Mouse (Mus musculus): ENCODE results near the gene Efhc1.
"Not testable (repeated sequence)": the region's sequence is repeated elsewhere in the genome, so short reads cannot be mapped to it uniquely, and the experiment has no call there.

Efhc1 gene

DNA sequence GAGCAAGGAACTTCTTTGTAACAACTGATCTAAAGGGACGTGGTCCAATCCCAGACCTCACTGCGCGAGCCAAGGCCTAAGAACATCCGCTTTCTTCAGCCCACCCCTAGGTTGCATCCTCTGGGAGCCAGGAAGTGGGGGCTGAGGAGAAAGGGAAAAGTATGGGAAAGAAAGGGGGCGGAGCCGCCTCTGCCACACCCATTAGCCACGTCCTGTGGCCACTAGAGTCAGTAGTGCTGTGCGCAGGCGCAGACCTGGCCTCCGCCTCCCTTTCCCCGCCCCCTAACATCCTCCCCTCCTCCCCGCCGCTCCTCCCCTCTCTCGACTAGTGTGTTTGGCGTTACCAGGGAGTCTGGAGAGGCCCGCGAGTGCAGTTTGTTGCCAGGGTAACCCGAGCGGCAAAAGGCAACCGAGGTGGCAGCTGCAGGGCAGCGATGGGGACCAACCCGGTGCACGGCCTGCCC lies at the start of gene Efhc1:
Gene Efhc1 (plus strand): TSS at position 327 of the 464 bp plus-strand sequence.
- DNase-seq (ENCODE audit: low spot score), result peak; percentile 98

DNA sequence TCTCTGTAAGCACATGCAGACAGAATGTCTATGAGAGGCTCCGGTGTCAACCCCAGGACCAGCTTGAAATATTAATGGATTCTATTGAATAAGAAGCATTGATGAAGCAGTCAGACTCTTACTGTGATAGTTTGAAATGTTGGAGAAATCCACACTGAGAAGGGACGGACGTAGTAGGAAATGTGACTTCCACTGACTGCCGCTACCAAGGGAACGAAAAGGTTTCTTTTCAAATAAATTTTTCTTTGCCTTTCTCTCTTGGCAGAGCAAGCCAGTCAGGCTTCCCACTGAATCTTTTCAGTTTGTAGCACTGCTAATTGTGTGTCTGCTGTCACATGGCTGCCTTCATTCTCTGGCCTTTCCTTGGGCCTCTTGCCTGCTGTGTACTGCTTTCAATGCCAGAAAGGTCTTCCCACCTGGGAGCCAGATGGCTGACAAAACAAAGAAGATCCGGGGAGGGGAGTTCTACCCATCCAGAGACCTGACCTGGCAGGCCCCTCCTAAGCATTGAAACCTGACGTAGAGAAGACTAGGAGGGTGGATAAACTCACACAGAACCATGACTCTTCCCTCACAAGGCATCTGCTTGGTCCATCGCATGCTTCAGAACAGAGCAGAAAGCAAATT lies 45.8 kb upstream of the Efhc1 start:
- no peak for DNase-seq (ENCODE audit: low spot score)

DNA sequence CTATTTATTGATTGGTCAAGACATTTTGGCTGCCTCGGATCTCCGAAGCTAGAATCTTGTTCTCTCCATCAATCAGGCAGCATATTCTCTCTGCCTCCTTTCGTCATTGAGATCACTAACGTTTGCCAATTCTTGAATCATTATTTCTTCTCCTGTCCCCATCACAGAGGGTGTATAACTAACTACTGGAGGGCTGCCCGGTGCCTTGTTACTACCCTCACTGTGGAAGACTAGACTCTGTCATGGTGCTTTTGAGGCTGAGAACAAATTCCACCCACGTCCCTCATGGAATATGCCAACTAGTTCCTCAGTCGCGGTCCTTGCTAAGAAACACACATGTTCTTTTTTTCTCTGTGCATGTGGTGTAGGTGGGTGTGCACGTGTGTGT lies 45.3 kb upstream of the Efhc1 start:
- no peak for DNase-seq (ENCODE audit: low spot score)

DNA sequence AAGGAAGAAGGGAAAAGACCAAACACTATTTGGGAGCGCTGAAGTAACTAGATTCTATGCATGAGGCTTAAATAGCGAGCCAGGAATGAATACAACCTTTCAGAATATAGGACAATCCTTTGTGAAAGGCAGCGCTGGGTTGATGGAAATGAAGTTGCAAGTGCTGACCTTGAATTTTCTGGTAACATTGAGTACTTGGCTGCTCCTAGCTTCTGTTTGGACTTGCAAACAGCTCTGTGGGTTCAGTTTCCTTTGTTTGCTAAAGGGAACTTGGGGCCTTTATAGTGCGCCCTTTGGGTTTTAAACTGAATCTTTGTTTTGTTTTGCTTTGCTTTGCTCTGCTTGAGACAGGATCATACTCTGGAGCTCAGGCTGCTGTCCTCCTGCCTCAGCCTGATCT lies 42.9 kb upstream of the Efhc1 start:
- DNase-seq (ENCODE audit: low spot score), result no peak

DNA sequence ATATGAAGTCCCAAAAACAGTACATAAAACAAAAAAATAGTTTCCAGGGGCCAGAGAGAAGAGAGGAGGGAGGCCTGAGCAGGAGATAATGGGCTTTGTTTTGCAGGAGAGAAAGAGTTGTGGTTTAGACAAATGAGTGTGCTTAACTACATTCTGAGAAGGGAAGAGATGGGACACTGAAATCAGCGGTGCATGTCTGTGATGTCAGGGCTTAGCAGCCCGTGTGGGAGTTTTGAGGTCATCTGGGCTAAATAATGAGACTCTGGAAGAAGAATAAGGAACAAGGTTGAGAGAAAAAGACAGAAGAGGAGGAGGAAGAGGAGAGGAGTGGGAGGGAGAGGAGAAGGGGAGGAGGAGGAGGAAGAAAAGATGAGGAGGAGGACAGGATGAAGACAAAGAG lies 39.3 kb upstream of the Efhc1 start:
- DNase-seq (ENCODE audit: low spot score), result no peak

DNA sequence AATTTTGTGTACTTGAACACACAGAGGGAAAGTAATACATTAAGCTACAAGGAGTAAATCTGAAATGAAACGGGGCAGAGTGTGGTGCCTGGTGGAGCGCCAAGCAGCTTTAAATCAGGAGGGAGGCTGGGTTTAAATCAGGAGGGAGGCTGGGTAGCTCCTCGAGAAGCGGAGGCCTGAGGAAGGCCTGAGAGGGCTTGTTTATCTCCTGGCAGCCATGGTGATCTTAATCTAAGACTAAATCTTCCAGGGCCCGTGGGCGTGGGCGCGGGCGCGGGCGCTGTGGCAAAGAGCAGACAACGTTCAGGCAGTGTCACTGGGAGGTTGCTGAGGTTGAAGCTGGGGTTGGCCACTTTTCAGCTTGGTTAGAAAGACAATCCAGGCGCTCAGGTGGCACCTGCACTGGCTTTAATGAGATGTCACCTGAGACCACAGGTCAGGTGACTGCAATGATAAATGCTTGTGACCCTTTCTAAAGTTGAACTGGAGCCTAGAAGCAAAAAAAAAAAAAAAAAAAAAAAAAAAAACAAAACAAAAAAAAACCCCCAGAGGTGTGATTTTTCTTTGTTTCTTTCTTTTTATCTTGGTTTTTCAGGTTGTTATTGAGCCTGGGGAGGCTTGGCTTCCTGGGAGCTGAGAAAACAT lies 38.8 kb upstream of the Efhc1 start:
- DNase-seq (ENCODE audit: low spot score), result no peak

DNA sequence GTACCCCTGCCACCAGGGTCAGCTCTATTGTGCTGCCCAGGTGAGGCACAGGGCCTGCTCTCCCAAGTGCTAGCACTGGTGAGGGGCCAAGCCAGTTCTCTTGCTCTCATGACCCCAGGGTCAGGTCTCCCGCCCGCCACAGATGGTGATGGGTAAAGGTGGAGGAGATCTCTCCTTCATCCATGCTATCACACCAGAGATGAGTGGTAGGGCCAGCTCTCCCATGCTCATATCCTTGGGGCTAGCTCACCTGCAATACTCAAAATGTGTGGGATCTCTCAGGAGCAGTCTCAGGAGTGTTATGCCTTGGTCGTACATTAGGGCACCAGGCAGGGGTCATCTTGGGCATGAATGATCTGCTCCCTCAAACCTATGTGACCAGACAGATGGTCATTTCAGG lies 36.7 kb upstream of the Efhc1 start:
- DNase-seq (ENCODE audit: low spot score), result no peak

DNA sequence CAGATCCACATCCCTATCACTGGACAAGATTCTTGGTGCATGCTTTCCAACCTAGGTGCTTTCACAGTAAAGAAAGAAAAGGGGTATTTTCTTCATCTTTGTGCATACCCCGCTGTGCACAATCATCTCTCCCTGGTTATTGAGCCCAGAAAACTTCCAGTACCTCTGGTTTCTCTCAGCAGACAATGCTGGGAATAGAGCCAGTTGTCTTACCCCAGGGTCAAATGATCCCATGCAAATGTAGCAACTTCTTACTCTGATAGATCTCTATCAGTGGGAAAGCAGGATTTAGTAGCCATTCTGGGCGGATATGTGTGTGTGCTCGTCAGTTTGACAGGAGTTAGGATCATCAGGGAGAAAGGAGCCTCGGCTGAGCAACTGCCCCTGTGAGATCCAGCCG lies 35.8 kb upstream of the Efhc1 start:
- no peak for DNase-seq (ENCODE audit: low spot score)

DNA sequence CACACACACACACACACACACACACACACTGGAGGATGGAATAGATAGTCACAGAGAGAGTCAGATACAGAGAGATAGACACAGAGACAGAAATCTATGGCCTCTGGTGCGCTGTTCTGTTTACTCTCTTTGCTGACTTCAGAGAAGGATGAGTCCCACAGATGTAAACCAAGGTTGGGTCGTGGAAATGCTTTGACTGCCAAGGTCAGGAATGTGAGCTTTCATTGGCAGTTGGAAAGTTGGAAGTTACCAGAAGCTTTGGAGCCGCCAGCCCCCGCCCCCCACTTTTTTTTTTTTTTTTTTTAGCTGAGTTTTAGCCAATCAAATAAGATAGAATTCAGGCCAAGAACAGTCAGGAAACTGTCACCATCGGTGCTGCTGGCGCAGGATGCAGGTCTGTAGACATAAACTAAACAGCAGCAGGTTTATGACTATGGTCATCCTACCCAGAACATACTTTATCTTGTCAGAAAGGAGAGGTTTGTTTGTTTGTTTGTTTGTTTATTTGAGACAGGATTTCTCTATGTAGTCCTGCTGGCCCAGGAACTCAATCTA lies 33.9 kb upstream of the Efhc1 start:
- DNase-seq (ENCODE audit: low spot score), result no peak

DNA sequence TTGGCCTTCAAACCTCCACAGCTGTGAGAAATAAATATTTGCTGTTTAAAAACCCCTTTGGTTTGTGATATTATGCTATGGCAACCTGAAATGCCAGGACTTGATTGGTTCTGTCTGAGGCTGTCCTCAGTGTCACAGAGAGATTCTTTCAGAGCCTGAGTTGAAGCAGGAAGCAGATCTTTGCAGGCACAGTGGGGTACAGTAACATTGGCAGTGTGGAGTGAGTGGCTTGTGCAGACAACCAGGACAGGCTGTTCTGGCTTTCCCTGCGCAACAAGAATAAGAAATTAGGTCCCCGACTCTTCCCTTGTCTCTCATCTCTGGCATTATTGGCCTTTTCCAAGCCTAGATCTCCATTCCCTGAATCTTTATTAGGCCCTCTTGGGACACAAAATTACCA lies 31.7 kb upstream of the Efhc1 start:
- DNase-seq (ENCODE audit: low spot score), result no peak

DNA sequence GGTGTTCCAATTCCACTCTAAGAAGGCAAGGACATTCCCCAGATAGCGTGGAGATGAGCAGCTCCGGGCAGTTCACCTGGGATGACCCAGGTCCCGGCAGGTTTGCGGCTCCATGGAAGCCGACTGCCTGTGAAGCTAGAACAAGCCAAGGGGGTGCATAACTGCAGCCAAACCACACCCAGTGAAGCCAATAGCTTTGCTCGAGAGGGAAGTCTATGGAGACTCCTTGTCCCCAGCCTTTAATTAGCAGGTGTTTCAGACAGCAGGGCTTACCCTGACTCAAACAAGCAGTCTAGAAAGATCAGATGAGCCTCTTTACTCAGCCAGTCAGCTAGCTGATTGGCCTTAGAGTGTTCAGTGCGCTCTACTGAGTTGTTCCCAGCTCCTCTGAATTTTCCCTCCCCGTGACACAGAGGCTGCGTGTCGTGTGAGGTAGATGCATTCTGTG lies 30.3 kb upstream of the Efhc1 start:
- no peak for DNase-seq (ENCODE audit: low spot score)

DNA sequence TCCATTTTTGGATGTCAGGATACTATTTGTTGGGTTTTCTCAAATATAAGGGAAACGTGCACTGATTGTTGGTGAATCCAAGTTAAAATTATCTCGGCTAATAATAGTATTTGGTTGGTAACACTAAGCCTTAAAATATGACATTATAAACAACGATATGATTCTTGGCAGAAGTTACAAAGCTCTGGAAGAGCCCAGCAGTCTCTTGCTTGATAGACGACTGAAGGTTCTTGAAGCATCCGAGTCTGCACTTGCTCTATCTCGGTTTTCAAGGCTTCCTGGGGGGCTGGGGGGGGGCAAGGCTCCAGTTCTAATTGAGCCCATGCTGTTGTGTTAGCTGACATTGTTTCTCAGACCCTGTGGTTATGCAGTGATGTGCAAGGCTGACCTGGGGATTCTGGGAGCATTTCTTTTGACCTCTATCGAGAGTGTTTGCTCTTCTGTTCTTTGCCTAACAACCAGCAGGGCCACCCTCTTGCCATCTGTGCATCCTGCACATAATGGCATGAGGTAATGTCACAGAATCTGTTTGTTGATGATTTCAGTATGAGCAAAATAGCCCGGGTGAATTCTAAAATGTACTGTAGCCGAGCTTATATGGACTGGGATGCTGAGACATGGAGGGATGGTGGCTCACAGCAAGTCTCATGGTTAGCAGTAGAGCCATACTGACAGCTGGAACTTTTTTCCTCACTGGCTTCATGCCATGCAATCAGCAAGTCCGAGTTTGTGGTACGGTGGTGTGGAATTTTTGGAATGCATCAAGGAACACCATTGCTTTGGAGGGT lies 28.6 kb upstream of the Efhc1 start:
- no peak for DNase-seq (ENCODE audit: low spot score)

DNA sequence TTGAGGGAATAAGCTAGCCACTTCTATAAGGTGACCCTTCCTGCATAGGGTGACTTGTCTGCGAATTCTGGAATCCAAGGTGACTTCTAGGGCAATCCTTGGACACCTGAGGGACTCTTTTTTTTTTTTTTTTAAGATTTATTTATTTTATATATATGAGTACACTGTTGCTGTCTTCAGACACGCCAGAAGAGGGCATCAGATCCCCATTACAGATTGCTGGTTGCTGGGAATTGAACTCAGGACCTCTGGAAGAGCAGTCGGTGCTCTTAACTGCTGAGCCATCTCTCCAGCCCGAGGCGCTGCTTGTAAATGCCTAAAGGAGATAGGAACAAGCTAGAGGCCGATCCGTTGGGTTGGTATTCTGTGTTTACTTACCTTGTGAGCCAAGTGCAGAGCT lies 26.1 kb upstream of the Efhc1 start:
- not testable (repeated sequence) for DNase-seq (ENCODE audit: low spot score)

DNA sequence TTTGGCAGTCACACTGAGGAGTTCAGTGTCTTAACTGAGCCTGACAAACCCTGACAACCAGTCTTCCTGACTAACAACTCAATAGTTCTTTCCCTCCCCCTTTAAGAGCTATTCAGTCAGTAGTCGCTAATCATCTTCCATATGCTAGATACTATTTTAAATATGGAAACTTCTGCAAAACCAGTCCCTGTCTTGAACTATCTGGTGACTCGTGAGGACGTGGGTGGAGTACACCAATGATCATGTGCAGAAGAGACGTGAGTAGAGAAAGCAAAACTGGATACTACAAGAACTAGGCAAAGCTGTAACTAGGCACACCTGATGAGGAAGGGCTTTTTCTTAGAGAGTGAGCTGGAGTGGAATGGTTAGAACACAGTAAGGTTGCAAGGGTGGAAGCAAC lies 25.5 kb upstream of the Efhc1 start:
- no peak for DNase-seq (ENCODE audit: low spot score)

DNA sequence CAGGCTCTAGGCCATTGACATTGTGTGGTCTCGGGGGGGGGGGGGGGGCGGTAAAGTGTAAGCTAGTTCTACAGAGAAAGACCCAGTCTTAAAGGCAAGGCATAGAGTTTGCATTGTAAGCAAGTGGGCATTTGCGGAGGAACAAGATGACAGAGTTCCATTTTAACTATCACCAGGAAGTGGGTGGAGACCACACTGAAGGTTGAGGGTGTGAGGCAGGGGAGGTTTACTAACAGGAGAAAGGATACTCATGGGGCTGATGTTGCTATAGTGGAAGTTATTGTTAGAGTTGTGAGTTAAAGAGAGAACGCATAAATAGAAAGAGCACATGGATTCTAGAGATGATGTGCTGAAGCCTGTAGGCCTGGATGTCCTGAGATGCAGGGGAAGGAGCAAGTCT lies 25.1 kb upstream of the Efhc1 start:
- no peak for DNase-seq (ENCODE audit: low spot score)

DNA sequence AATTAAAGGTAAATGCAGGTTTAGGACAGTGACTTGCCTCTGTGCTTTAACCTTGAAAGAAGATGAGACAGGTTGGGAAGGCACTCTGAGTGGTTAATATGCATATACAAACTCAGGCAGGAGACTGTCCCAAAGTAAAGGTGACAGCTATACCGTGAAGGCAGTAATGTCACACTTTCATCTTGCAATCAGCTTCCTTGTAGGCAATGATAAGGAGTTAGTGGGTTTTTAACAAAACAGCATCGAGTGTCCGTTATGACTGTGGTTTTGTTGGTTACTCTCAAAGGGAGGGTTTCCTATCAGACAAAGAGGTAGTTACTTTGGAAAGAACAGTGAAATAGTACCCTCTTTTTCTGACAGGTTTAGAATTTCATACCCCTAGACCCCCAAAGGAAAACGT lies 22.9 kb upstream of the Efhc1 start:
- no peak for DNase-seq (ENCODE audit: low spot score)

DNA sequence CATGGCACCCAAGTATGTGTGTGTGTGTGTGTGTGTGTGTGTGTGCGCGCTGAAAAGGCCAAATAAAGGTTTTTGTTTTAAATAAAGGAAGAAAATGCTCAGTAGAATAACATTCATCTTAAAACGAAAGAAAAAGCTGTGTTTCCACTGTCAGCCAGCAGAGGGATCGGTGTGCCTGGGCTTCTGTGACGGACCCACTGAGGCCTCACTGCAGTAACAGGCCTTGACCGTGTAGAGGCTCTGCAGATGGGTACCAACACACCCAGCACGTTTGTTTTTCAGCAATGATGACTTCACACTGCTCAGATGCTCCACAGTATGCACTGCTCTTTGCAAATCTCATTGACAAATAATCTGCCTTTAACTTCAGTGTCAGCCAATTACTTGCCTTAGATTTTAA lies 18.0 kb upstream of the Efhc1 start:
- peak; percentile 81 for DNase-seq (ENCODE audit: low spot score)

DNA sequence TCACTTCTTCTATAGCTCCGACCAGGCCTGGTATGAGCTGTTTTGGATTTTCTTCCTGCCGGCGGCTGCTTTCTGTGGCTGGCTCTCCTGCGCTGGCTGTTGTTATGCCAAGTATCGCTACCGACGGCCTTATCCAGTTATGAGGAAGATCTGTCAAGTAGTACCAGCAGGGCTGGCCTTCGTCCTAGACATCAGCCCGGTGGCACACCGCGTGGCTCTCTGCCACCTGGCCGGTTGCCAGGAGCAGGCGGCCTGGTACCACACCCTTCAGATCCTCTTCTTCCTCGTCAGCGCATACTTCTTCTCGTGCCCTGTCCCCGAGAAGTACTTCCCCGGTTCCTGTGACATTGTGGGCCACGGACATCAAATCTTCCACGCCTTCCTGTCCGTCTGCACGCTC lies 16.3 kb upstream of the Efhc1 start:
- no peak for DNase-seq (ENCODE audit: low spot score)

DNA sequence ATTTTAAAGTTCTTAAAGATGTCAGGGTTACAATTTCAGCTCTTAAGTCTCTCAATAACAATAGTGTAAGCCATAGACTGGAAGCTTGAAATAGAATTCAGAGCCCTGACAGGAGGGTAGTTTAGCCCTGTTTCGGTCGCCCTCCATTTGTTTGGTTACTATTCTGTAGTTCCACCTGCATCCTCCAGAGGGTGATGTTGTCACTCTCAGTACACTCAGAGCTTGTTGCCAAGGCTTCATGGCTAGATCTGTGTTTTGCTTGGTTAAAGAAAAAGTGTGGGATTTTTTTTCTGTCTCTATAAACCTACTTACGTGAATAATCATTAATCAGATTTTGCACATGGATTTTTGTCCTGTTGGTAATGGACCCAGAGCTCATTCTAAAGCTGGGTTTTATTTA lies 12.4 kb upstream of the Efhc1 start:
- DNase-seq (ENCODE audit: low spot score), result peak; percentile 82

DNA sequence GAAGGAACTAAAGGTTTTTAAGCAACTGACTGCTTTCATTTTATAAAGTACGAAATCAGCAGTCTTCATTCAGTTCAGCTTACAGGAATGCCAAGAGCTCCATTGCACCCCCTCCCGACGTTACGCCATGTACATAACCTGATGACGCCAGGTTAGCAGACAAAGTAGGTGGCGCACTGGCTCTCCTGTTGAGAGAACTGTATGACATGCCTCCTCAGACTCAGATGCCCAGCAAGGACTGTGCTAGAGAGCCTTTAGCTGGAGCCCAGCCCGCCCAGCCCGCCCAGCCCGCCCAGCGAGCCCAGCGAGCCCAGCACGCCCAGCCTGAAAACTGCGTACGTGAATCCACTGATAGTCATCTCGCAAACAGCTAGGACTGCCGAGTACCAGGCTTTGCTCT lies 11.3 kb upstream of the Efhc1 start:
- no peak for DNase-seq (ENCODE audit: low spot score)

DNA sequence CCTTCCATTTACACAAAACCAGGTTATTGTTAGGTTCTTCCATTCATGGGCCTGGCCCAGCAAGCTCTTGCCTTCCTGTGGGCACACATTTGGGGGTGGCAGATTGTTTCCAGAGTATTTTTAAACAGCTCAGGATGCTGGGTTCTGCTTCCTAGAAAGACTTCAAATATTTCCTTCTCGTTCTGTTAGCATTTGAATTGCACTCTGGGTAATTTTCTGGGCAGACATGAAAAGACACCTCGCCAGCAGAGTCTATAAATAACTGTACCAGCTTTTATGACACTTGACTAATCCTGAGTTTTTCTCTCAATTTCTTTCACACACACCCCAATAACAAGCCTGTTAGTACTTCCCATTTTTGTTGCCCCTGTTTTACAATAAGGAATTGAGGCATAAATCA lies 10.1 kb upstream of the Efhc1 start:
- DNase-seq (ENCODE audit: low spot score), result no peak

DNA sequence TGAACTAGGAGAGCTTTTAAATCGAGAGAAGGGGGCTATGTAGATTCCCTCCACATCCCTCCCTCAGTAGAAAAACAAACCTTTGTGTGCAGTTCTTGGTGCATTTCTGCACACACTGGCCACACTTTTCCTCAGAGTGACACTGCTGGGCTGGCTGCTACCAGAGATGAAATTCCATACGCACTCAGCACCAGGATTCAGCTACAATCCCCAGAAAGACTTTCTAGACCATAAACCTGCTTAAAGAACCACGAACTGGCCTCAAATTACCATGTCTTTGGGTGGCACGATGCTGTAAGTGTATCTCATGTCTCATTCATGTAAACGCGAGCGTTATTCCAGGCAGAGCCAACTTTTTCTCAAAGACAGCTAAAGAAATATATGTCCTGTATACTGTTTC lies 9.6 kb upstream of the Efhc1 start:
- no peak for DNase-seq (ENCODE audit: low spot score)

DNA sequence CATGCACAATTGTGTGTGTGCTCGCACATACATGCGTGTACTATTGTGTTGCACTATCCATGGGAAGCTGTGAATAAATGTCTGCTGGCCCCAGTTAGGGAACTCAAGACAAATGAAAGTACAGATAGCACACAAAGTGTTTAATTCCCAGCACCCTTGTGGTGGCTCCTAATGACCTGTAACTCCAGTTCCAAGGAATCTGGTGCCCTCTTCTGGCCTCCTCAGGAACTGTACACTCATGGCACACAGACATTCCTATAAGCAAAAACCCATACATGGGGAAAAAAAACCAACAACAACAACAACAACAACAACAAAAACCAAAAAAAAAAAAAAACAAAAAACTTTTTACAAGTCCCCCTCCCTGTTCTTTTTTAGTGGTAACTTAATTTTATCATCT lies 8.4 kb upstream of the Efhc1 start:
- no peak for DNase-seq (ENCODE audit: low spot score)

Data from retina, embryonic 14.5 days (tissue).